Mouse (Mus musculus): ENCODE results near the gene Vps53.

The Vps53 gene

GRCm38 (mm10) chr11:76137996-76138395, 41.5 kb downstream of the Vps53 start:
- H3K36me3 ChIP-seq (ENCODE audit: insufficient read depth, low read length) = peaks cover 6% of the 10 kb centered on the region; the same call in 1 of the 2 replicates
- TF ChIP-seq CTCF (conservative IDR thresholded peaks at IDR 0.05; ENCODE audit: low read length) = no peak
- TF ChIP-seq NANOG (IDR thresholded peaks at IDR 0.05; ENCODE audit: borderline replicate concordance, low read length) = no peak
- no peak for TF ChIP-seq POU5F1 (IDR thresholded peaks at IDR 0.05; ENCODE audit: borderline replicate concordance, low read length)
- no peaks in the 10 kb centered on the region for H3K27me3 ChIP-seq (ENCODE audit: insufficient read depth, low read length)
- H3K4me3 ChIP-seq (replicated peaks; ENCODE audit: low read length) = no peak overlapping the region
- no peaks in the 10 kb centered on the region for H3K4me1 ChIP-seq (replicated peaks; ENCODE audit: low read depth, low read length)
- no peaks in the 10 kb centered on the region for H3K9me3 ChIP-seq (ENCODE audit: low read length)

DNA sequence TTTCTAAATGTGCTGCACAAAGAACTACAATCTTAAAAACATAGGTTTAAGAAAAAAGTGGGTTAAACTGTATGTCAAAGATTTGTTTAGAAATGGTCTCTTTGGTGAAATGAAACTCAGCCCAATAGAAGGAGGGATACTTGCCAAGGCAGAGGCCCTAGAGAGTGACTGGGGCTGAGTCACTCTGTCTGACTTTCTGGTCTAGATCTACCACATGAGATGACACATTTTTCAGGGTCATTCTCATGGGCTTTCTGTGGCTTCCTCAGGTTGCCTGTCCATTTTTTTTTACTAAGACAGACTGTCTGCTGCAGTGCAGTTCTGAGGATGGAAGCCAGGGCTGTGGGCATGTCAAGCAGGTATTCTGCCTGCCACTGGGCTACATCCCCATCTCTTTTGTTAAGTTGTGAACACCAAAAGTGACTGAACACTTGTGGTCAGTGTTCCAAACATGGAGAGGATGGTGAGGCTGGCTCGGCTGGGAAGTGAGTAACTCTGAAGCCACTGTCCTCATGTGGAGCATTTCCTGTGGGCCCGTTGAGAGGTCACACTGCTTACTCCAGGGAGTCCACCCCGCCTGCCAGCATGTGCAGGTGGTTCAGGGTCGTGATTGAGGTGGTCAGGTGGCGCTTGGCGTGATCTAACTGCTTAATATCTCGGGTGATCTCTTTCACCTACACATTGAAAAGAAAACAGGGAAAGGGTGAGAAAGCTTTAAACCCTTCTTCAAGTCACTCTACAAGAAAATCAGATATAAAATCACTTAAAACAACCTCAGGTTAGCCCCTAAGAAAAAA, 43.6 kb downstream of the Vps53 start:
- Histone ChIP-seq H3K4me3 (replicated peaks; ENCODE audit: low read length) (no peak overlapping the region), H3K36me3 (ENCODE audit: insufficient read depth, low read length) (peaks cover 6% of the 10 kb centered on the region; the same call in 1 of the 2 replicates), H3K27me3 (ENCODE audit: insufficient read depth, low read length) (no peaks in the 10 kb centered on the region), H3K4me1 (replicated peaks; ENCODE audit: low read depth, low read length) (no peaks in the 10 kb centered on the region), H3K9me3 (ENCODE audit: low read length) (no peaks in the 10 kb centered on the region)
- no peak for TF ChIP-seq CTCF (conservative IDR thresholded peaks at IDR 0.05; ENCODE audit: low read length)
- no peak for TF ChIP-seq NANOG (IDR thresholded peaks at IDR 0.05; ENCODE audit: borderline replicate concordance, low read length)
- TF ChIP-seq POU5F1 (IDR thresholded peaks at IDR 0.05; ENCODE audit: borderline replicate concordance, low read length) = no peak

GRCm38 (mm10) chr11:76130859-76131258, 48.6 kb downstream of the Vps53 start:
- no peaks in the 10 kb centered on the region for H3K27me3 ChIP-seq (ENCODE audit: insufficient read depth, low read length)
- no peak for TF ChIP-seq CTCF (conservative IDR thresholded peaks at IDR 0.05; ENCODE audit: low read length)
- no peak for TF ChIP-seq POU5F1 (IDR thresholded peaks at IDR 0.05; ENCODE audit: borderline replicate concordance, low read length)
- no peak for TF ChIP-seq NANOG (IDR thresholded peaks at IDR 0.05; ENCODE audit: borderline replicate concordance, low read length)
- no peaks in the 10 kb centered on the region for H3K9me3 ChIP-seq (ENCODE audit: low read length)
- peaks cover 3% of the 10 kb centered on the region; the same call in 1 of the 2 replicates for H3K36me3 ChIP-seq (ENCODE audit: insufficient read depth, low read length)
- no peaks in the 10 kb centered on the region for H3K4me1 ChIP-seq (replicated peaks; ENCODE audit: low read depth, low read length)
- no peak overlapping the region for H3K4me3 ChIP-seq (replicated peaks; ENCODE audit: low read length)

DNA sequence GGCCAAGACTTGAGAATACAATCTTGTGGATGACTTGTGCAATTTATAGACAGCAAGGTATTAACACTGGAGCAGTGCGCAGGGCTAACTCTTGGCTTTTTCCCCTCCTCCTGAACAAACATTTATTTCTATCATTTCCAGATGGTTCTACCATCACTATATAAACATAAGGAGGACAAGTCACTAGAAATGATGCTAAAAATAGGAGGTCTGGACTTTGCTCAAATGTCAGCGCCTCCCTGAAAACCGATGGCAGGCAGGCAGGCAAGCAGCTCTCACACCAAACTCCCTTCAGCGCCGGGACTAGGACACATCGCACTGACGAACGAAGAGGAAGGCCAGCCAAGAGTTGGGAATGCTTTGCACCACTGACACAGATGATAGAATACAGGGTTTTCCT, 54.1 kb downstream of the Vps53 start:
- Histone ChIP-seq H3K4me1 (replicated peaks; ENCODE audit: low read depth, low read length) (no peaks in the 10 kb centered on the region), H3K27me3 (ENCODE audit: insufficient read depth, low read length) (no peaks in the 10 kb centered on the region), H3K4me3 (replicated peaks; ENCODE audit: low read length) (no peak overlapping the region), H3K9me3 (ENCODE audit: low read length) (no peaks in the 10 kb centered on the region), H3K36me3 (ENCODE audit: insufficient read depth, low read length) (no peaks in the 10 kb centered on the region)
- TF ChIP-seq NANOG (IDR thresholded peaks at IDR 0.05; ENCODE audit: borderline replicate concordance, low read length) = no peak
- TF ChIP-seq CTCF (conservative IDR thresholded peaks at IDR 0.05; ENCODE audit: low read length) = no peak
- no peak for TF ChIP-seq POU5F1 (IDR thresholded peaks at IDR 0.05; ENCODE audit: borderline replicate concordance, low read length)

DNA sequence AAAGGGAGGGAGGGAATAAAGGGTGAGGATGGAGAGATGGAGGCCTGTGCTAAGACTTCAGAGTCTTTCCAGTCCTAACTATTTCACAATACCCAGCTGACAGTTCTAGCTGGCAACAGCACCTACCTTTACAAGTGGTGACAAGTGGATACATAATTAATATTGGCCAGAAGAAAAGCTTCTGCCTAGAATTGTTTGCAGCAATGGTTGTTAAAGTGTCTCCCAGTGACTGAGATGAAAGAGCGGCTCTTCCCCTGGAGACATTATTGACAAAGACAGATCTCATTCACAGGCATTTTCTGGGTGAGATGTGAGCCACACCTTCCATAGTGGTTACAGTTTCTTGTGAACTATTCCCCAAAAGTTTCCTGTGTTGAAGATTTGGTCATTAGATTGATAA, 55.9 kb downstream of the Vps53 start:
- Histone ChIP-seq H3K4me1 (replicated peaks; ENCODE audit: low read depth, low read length) (no peaks in the 10 kb centered on the region), H3K9me3 (ENCODE audit: low read length) (no peaks in the 10 kb centered on the region), H3K36me3 (ENCODE audit: insufficient read depth, low read length) (no peaks in the 10 kb centered on the region), H3K4me3 (replicated peaks; ENCODE audit: low read length) (no peak overlapping the region), H3K27me3 (ENCODE audit: insufficient read depth, low read length) (no peaks in the 10 kb centered on the region)
- TF ChIP-seq CTCF (conservative IDR thresholded peaks at IDR 0.05; ENCODE audit: low read length) (no peak), POU5F1 (IDR thresholded peaks at IDR 0.05; ENCODE audit: borderline replicate concordance, low read length) (no peak), NANOG (IDR thresholded peaks at IDR 0.05; ENCODE audit: borderline replicate concordance, low read length) (no peak)

DNA sequence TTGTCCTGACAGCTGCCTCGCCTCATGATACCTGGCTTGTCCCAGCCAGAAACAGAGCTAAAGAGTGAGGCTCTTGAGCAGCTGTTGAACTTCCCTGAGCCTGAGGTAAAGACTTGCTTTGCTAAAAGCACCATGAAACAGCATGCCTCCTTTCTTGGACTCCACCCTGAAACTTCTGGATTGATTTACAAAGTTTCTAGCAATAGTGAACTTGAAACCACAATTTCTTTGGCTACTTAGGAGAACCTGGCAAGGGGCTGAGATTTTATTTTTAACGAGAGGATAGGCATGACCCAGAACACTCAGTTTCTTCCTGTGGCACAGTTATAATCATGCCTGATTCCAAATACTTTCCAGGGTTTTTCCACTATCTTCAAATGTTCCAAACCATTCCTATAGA, 56.9 kb downstream of the Vps53 start:
- H3K27me3 ChIP-seq (ENCODE audit: insufficient read depth, low read length) = no peaks in the 10 kb centered on the region
- H3K9me3 ChIP-seq (ENCODE audit: low read length) = no peaks in the 10 kb centered on the region
- no peaks in the 10 kb centered on the region for H3K36me3 ChIP-seq (ENCODE audit: insufficient read depth, low read length)
- TF ChIP-seq NANOG (IDR thresholded peaks at IDR 0.05; ENCODE audit: borderline replicate concordance, low read length) (no peak), CTCF (conservative IDR thresholded peaks at IDR 0.05; ENCODE audit: low read length) (no peak), POU5F1 (IDR thresholded peaks at IDR 0.05; ENCODE audit: borderline replicate concordance, low read length) (no peak)
- H3K4me1 ChIP-seq (replicated peaks; ENCODE audit: low read depth, low read length) = no peaks in the 10 kb centered on the region
- no peak overlapping the region for H3K4me3 ChIP-seq (replicated peaks; ENCODE audit: low read length)

DNA sequence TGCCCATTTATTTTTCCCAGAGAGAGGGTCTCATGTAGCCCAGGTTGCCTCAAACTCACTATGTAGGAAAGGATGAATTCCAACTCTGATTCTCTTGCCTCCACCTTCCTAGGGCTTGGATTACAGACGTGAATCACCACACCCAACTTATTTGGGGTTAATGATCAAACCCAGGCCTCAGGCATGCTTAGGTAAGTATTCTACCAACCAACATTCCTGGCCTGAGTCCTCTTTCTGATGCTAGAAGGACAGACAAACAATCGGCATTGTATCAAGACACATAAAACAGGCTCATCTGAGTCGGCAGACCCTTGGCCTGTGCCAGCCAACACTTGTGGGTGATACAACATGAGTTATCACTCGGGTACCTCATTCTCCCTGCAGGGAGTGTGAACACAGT, 58.4 kb downstream of the Vps53 start:
- Histone ChIP-seq H3K4me3 (replicated peaks; ENCODE audit: low read length) (no peak overlapping the region), H3K27me3 (ENCODE audit: insufficient read depth, low read length) (no peaks in the 10 kb centered on the region), H3K9me3 (ENCODE audit: low read length) (no peaks in the 10 kb centered on the region), H3K36me3 (ENCODE audit: insufficient read depth, low read length) (no peaks in the 10 kb centered on the region), H3K4me1 (replicated peaks; ENCODE audit: low read depth, low read length) (no peaks in the 10 kb centered on the region)
- TF ChIP-seq POU5F1 (IDR thresholded peaks at IDR 0.05; ENCODE audit: borderline replicate concordance, low read length) = no peak
- no peak for TF ChIP-seq NANOG (IDR thresholded peaks at IDR 0.05; ENCODE audit: borderline replicate concordance, low read length)
- TF ChIP-seq CTCF (conservative IDR thresholded peaks at IDR 0.05; ENCODE audit: low read length) = no peak

DNA sequence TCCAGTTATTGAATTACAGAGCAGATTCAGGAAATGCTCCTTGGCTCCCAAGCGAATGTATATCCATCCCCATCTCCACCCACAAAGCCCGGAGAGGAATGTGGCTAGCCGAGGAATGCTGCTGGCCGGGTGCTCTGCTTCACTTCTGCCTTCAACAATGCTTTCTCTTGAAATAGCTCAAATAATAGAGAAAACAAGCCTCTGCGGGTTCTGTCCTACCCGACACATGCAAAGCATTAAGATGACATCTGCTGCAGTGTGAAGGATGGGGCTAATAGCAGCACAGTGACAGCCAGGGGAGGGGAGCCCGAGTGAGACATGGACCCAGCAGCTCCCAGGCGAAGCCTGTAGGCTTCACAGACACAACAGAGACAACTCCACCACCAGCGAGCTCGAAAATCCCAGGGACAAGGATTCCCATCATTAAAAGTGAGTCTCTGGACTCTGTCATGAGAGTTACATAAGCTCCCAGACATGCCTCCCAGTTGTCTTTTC, 59.0 kb downstream of the Vps53 start:
- Histone ChIP-seq H3K36me3 (ENCODE audit: insufficient read depth, low read length) (no peaks in the 10 kb centered on the region), H3K4me1 (replicated peaks; ENCODE audit: low read depth, low read length) (no peaks in the 10 kb centered on the region), H3K4me3 (replicated peaks; ENCODE audit: low read length) (no peak overlapping the region), H3K27me3 (ENCODE audit: insufficient read depth, low read length) (no peaks in the 10 kb centered on the region), H3K9me3 (ENCODE audit: low read length) (no peaks in the 10 kb centered on the region)
- no peak for TF ChIP-seq NANOG (IDR thresholded peaks at IDR 0.05; ENCODE audit: borderline replicate concordance, low read length)
- TF ChIP-seq POU5F1 (IDR thresholded peaks at IDR 0.05; ENCODE audit: borderline replicate concordance, low read length) = no peak
- no peak for TF ChIP-seq CTCF (conservative IDR thresholded peaks at IDR 0.05; ENCODE audit: low read length)

Data from E14TG2a.4 (cell line).